Mouse (Mus musculus): ENCODE results near the gene Tpp1. TPM values are rescaled to one million over a fixed set of nuclear protein-coding genes. Genes with fewer than 3 reads are reported as not detected.

The Tpp1 gene
- 34.1 and 41.9 TPM in 2 replicates for polyA plus RNA-seq (2012; rRNA removed)
- polyA plus RNA-seq (2014; fragmentation: Nextera tagmentation; extraction: Ambion mirVana): 55.2 and 60.7 TPM in 2 replicates

- 15% methylated on average over 20 of the region's 20 CpGs for WGBS (ENCODE audit: insufficient replicate concordance)
- H3K4me1 ChIP-seq (replicated peaks; ENCODE audit: control insufficient read depth in 2 of 2, insufficient read depth in 2 of 2, low read length in 1 of 2): peaks cover 6 to 7% of the 10 kb centered on the region in 2 experiments
Measured at GRCm38 (mm10) chr7:105751491-105752433, at the start of gene Tpp1. Gene Tpp1, minus strand, starts transcription at chr7:105752235.

GRCm38 (mm10) chr7:105796972-105797371 is 44.9 kb upstream of the Tpp1 start:
- no peaks in the 10 kb centered on the region for H3K36me3 ChIP-seq (replicated peaks; ENCODE audit: control insufficient read depth, insufficient read depth, low read depth)
- DNase-seq (ENCODE audit: low read depth in 3 of 3, low spot score in 3 of 3) (no peak), ATAC-seq (ENCODE audit: insufficient read depth) (no peak)
- TF ChIP-seq CTCF (IDR thresholded peaks at IDR 0.05; ENCODE audit: low read depth): no peak
- TF ChIP-seq EP300 (IDR thresholded peaks at IDR 0.05; ENCODE audit: low read depth): no peak
- 51% methylated on average over 2 of the region's 3 CpGs for WGBS (ENCODE audit: insufficient replicate concordance)
- no peaks in the 10 kb centered on the region for H3K4me1 ChIP-seq (replicated peaks; ENCODE audit: control insufficient read depth in 2 of 2, insufficient read depth in 2 of 2, low read length in 1 of 2)
- no peak overlapping the region for H3K27ac ChIP-seq
- no peak overlapping the region for H3K4me2 ChIP-seq (ENCODE audit: low read depth)
- H3K9ac ChIP-seq (replicated peaks): no peak overlapping the region
- H3K4me3 ChIP-seq (ENCODE audit: insufficient read depth in 1 of 2, low read depth in 2 of 2, low read length in 2 of 2): no peak overlapping the region
- no peaks in the 10 kb centered on the region for H3K27me3 ChIP-seq (ENCODE audit: control insufficient read depth, insufficient read depth, low read length)
- H3K9me3 ChIP-seq (ENCODE audit: control insufficient read depth, low read length): no peaks in the 10 kb centered on the region

More at GRCm38 (mm10) chr7:105751491-105752433, at the start of gene Tpp1:
- DNase-seq (ENCODE audit: low read depth in 3 of 3, low spot score in 3 of 3): peak; percentile 84 to 88 (median 87)
- Histone ChIP-seq H3K27ac (peak within 1 kb of the TSS; percentile 57), H3K36me3 (replicated peaks; ENCODE audit: control insufficient read depth, insufficient read depth, low read depth) (peaks cover 1% of the 10 kb centered on the region; the same call in 1 of the 2 replicates), H3K27me3 (ENCODE audit: control insufficient read depth, insufficient read depth, low read length) (no peaks in the 10 kb centered on the region), H3K4me3 (ENCODE audit: insufficient read depth in 1 of 2, low read depth in 2 of 2, low read length in 2 of 2) (peak within 1 kb of the TSS; percentile 85 to 95), H3K4me2 (ENCODE audit: low read depth) (peak within 1 kb of the TSS; percentile 80), H3K9ac (replicated peaks) (peak within 1 kb of the TSS; percentile 90), H3K9me3 (ENCODE audit: control insufficient read depth, low read length) (no peaks in the 10 kb centered on the region)
- ATAC-seq (ENCODE audit: insufficient read depth): peak; percentile 88
- TF ChIP-seq CTCF (IDR thresholded peaks at IDR 0.05; ENCODE audit: low read depth): no peak
- TF ChIP-seq EP300 (IDR thresholded peaks at IDR 0.05; ENCODE audit: low read depth): no peak

GRCm38 (mm10) chr7:105795759-105796366 is 43.8 kb upstream of the Tpp1 start:
- H3K4me1 ChIP-seq (replicated peaks; ENCODE audit: control insufficient read depth in 2 of 2, insufficient read depth in 2 of 2, low read length in 1 of 2): no peaks in the 10 kb centered on the region
- 24% methylated on average over 7 of the region's 7 CpGs for WGBS (ENCODE audit: insufficient replicate concordance)
- no peak for ATAC-seq (ENCODE audit: insufficient read depth)

GRCm38 (mm10) chr7:105793701-105794100 is 41.7 kb upstream of the Tpp1 start:
- Histone ChIP-seq H3K27me3 (ENCODE audit: control insufficient read depth, insufficient read depth, low read length) (peaks cover 13% of the 10 kb centered on the region), H3K9me3 (ENCODE audit: control insufficient read depth, low read length) (no peaks in the 10 kb centered on the region), H3K4me3 (ENCODE audit: insufficient read depth in 1 of 2, low read depth in 2 of 2, low read length in 2 of 2) (no peak overlapping the region), H3K36me3 (replicated peaks; ENCODE audit: control insufficient read depth, insufficient read depth, low read depth) (no peaks in the 10 kb centered on the region), H3K4me2 (ENCODE audit: low read depth) (no peak overlapping the region), H3K9ac (replicated peaks) (no peak overlapping the region), H3K27ac (no peak overlapping the region), H3K4me1 (replicated peaks; ENCODE audit: control insufficient read depth in 2 of 2, insufficient read depth in 2 of 2, low read length in 1 of 2) (no peaks in the 10 kb centered on the region)
- TF ChIP-seq EP300 (IDR thresholded peaks at IDR 0.05; ENCODE audit: low read depth) (no peak), CTCF (IDR thresholded peaks at IDR 0.05; ENCODE audit: low read depth) (no peak)
- DNase-seq (ENCODE audit: low read depth in 3 of 3, low spot score in 3 of 3): no peak
- 68% methylated on average over 7 of the region's 7 CpGs for WGBS (ENCODE audit: insufficient replicate concordance)
- ATAC-seq (ENCODE audit: insufficient read depth): no peak

More at GRCm38 (mm10) chr7:105795759-105796366, 43.8 kb upstream of the Tpp1 start:
- H3K9me3 ChIP-seq (ENCODE audit: control insufficient read depth, low read length): no peaks in the 10 kb centered on the region
- DNase-seq (ENCODE audit: low read depth in 3 of 3, low spot score in 3 of 3): no peak
- TF ChIP-seq CTCF (IDR thresholded peaks at IDR 0.05; ENCODE audit: low read depth) (peak; percentile 17; the same call in 1 of the 2 replicates), EP300 (IDR thresholded peaks at IDR 0.05; ENCODE audit: low read depth) (no peak)
- no peak overlapping the region for H3K9ac ChIP-seq (replicated peaks)
- no peaks in the 10 kb centered on the region for H3K36me3 ChIP-seq (replicated peaks; ENCODE audit: control insufficient read depth, insufficient read depth, low read depth)
- H3K27me3 ChIP-seq (ENCODE audit: control insufficient read depth, insufficient read depth, low read length): no peaks in the 10 kb centered on the region; the same call in 1 of the 2 replicates
- H3K4me3 ChIP-seq (ENCODE audit: insufficient read depth in 1 of 2, low read depth in 2 of 2, low read length in 2 of 2): no peak overlapping the region
- H3K27ac ChIP-seq: no peak overlapping the region
- H3K4me2 ChIP-seq (ENCODE audit: low read depth): no peak overlapping the region

GRCm38 (mm10) chr7:105791147-105791546 is 39.1 kb upstream of the Tpp1 start:
- no peak overlapping the region for H3K4me3 ChIP-seq (ENCODE audit: insufficient read depth in 1 of 2, low read depth in 2 of 2, low read length in 2 of 2)
- TF ChIP-seq CTCF (IDR thresholded peaks at IDR 0.05; ENCODE audit: low read depth): no peak
- TF ChIP-seq EP300 (IDR thresholded peaks at IDR 0.05; ENCODE audit: low read depth): no peak
- H3K4me2 ChIP-seq (ENCODE audit: low read depth): no peak overlapping the region
- no peak overlapping the region for H3K27ac ChIP-seq
- no peaks in the 10 kb centered on the region for H3K36me3 ChIP-seq (replicated peaks; ENCODE audit: control insufficient read depth, insufficient read depth, low read depth)
- 71% methylated on average over 1 of the region's 1 CpGs for WGBS (ENCODE audit: insufficient replicate concordance)
- H3K27me3 ChIP-seq (ENCODE audit: control insufficient read depth, insufficient read depth, low read length): peaks cover 38% of the 10 kb centered on the region
- H3K9me3 ChIP-seq (ENCODE audit: control insufficient read depth, low read length): no peaks in the 10 kb centered on the region
- no peak for ATAC-seq (ENCODE audit: insufficient read depth)
- no peaks in the 10 kb centered on the region for H3K4me1 ChIP-seq (replicated peaks; ENCODE audit: control insufficient read depth in 2 of 2, insufficient read depth in 2 of 2, low read length in 1 of 2)
- no peak overlapping the region for H3K9ac ChIP-seq (replicated peaks)
- no peak for DNase-seq (ENCODE audit: low read depth in 3 of 3, low spot score in 3 of 3)
